Mouse (Mus musculus) 416B (cell line): ENCODE results near the gene Fkbp2.
A peak's percentile ranks its signal among the peaks of the same experiment; 100 is the strongest.

ENCODE experiments used
- DNase-seq: peaks from one replicate; pipeline ENCODE4 v3.0.0; 2011; ENCODE audit warnings: low read depth

The Fkbp2 gene

GRCm38 (mm10) chr19:6970460-6971085, 9.7 kb downstream of the Fkbp2 start:
- peak; percentile 84 for DNase-seq

GRCm38 (mm10) chr19:6969665-6970381, 10.5 kb downstream of the Fkbp2 start:
- DNase-seq: peak; percentile 70

- no peak for DNase-seq
Observed at GRCm38 (mm10) chr19:6969291-6969664, 11.0 kb downstream of the Fkbp2 start.

GRCm38 (mm10) chr19:6968491-6969271, 11.6 kb downstream of the Fkbp2 start:
- peak; percentile 36 for DNase-seq

- no peak for DNase-seq
Observed at GRCm38 (mm10) chr19:6956461-6956860, 23.8 kb downstream of the Fkbp2 start.

GRCm38 (mm10) chr19:6955424-6955823, 24.9 kb downstream of the Fkbp2 start:
- DNase-seq: no peak

- DNase-seq: no peak
Observed at GRCm38 (mm10) chr19:6954046-6954445, 26.3 kb downstream of the Fkbp2 start.

- peak; percentile 84 for DNase-seq
Observed at GRCm38 (mm10) chr19:6952712-6953037, 27.6 kb downstream of the Fkbp2 start.

GRCm38 (mm10) chr19:6951994-6952711, 28.1 kb downstream of the Fkbp2 start:
- peak; percentile 74 for DNase-seq

- peak; percentile 96 for DNase-seq
Observed at GRCm38 (mm10) chr19:6951381-6951968, 28.8 kb downstream of the Fkbp2 start.

- peak; percentile 63 for DNase-seq
Observed at GRCm38 (mm10) chr19:6950613-6951153, 29.6 kb downstream of the Fkbp2 start.

- DNase-seq: no peak
Observed at GRCm38 (mm10) chr19:6949951-6950350, 30.4 kb downstream of the Fkbp2 start.

- DNase-seq: no peak
Observed at GRCm38 (mm10) chr19:6949532-6949931, 30.8 kb downstream of the Fkbp2 start.

- no peak for DNase-seq
Observed at GRCm38 (mm10) chr19:6948186-6948585, 32.1 kb downstream of the Fkbp2 start.

GRCm38 (mm10) chr19:6947742-6948141, 32.6 kb downstream of the Fkbp2 start:
- no peak for DNase-seq

GRCm38 (mm10) chr19:6943709-6944108, 36.6 kb downstream of the Fkbp2 start:
- no peak for DNase-seq

GRCm38 (mm10) chr19:6942764-6943163, 37.5 kb downstream of the Fkbp2 start:
- DNase-seq: no peak

GRCm38 (mm10) chr19:6942249-6942691, 38.0 kb downstream of the Fkbp2 start, which contains the start of gene Gpr137:
Gpr137 (minus strand) TSS chr19:6942480.
- peak; percentile 93 for DNase-seq

- DNase-seq: peak; percentile 93
Observed at GRCm38 (mm10) chr19:6941372-6942248, 38.7 kb downstream of the Fkbp2 start, which contains the start of gene Bad. Bad (plus strand) TSS chr19:6941861.
